Mouse (Mus musculus) heart, embryonic 11.5 days (tissue): ENCODE results near the gene Naglu. TPM values are rescaled to one million over a fixed set of nuclear protein-coding genes. Genes with fewer than 3 reads are reported as not detected.
"Not testable (repeated sequence)": the region's sequence is repeated elsewhere in the genome, so short reads cannot be mapped to it uniquely, and the experiment has no call there.

Experiments used
- ATAC-seq: fragments of 200-750 bp; cut with Nextera tagmentation; replicated peaks from 2 replicates; pipeline ENCODE4 v1.8.0; 2017; ENCODE audit warnings: moderate library complexity; ENCODE audit not compliant: insufficient number of reproducible peaks, low FRiP score, low TSS enrichment
- H3K27ac ChIP-seq: fragments of 300-500 bp; sonication (generic); 2 replicates; pipeline ENCODE4 v1.5.1; 2014; ENCODE audit warnings: mild to moderate bottlenecking, low read depth, low read length
- H3K27me3 ChIP-seq: fragments of 300-500 bp; sonication (generic); 2 replicates; pipeline ENCODE4 v1.6.1; 2014; ENCODE audit warnings: mild to moderate bottlenecking, low read length, mixed read lengths; ENCODE audit not compliant: control insufficient read depth, insufficient read depth
- H3K36me3 ChIP-seq: fragments of 300-500 bp; sonication (generic); 2 replicates; pipeline ENCODE4 v1.6.1; 2014; ENCODE audit warnings: mild to moderate bottlenecking, low read length, moderate library complexity, mixed read lengths; ENCODE audit not compliant: control insufficient read depth, insufficient read depth
- H3K4me1 ChIP-seq: fragments of 300-500 bp; sonication (generic); 2 replicates; pipeline ENCODE4 v1.6.1; 2014; ENCODE audit warnings: low read length; ENCODE audit not compliant: control insufficient read depth, insufficient read depth
- H3K4me2 ChIP-seq: fragments of 300-500 bp; sonication (generic); 2 replicates; pipeline ENCODE4 v1.6.1; 2014; ENCODE audit warnings: mild to moderate bottlenecking, moderate library complexity
- H3K4me3 ChIP-seq: fragments of 300-500 bp; sonication (generic); 2 replicates; pipeline ENCODE4 v1.5.1; 2014; ENCODE audit warnings: low read depth, low read length
- H3K9ac ChIP-seq: fragments of 300-500 bp; sonication (generic); 2 replicates; pipeline ENCODE4 v1.6.1; 2014; ENCODE audit warnings: mild to moderate bottlenecking, low read depth, low read length, moderate library complexity
- H3K9me3 ChIP-seq: fragments of 300-500 bp; sonication (generic); replicated peaks from 2 replicates; pipeline ENCODE4 v1.6.1; 2016; ENCODE audit warnings: low read length; ENCODE audit not compliant: control insufficient read depth
- WGBS: fragments of 180-500 bp; shearing (Covaris S2); extraction: QIAGEN DNeasy Blood & Tissue Kit; methylation state at CpG from one replicate; pipeline ENCODE4 v1.1.7; 2014; ENCODE audit not compliant: insufficient replicate concordance; 5-methylcytosine and 5-hydroxymethylcytosine counted together
- polyA plus RNA-seq: library from polyadenylated mRNA; unstranded; fragments of >200 nt; fragmentation: Nextera tagmentation; extraction: Ambion mirVana; gene quantifications from 2 replicates; pipeline ENCODE4 v1.2.1, GENCODE M21; 2014

The Naglu gene
- polyA plus RNA-seq, 1 experiment from 2014 or later, result 9.6 TPM

DNA sequence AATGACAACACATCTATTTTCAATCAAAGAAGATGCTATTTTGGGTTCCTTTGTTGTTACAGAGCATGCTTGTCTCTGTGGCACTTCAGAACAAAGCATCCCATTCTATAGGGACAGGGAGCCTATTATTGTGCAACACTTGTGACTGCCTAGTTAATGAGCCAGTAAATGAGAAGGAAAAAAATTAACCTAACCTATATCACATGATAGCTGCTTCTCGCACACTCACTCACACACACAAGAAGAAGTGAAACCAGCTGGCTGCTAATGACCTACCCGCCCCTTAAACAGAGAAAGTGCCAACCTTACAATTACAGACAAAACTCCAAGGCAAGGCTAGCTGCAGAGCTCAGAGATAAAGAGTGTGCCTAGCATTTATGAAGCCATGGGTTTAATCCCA is 45.8 kb downstream of the Naglu start:
- Histone ChIP-seq H3K27ac (no peak overlapping the region), H3K9ac (no peak overlapping the region), H3K9me3 (no peaks in the 10 kb centered on the region), H3K4me1 (peaks cover 11% of the 10 kb centered on the region), H3K4me3 (no peak overlapping the region), H3K36me3 (no peaks in the 10 kb centered on the region; the same call in 1 of the 2 replicates), H3K4me2 (no peak overlapping the region), H3K27me3 (no peaks in the 10 kb centered on the region)
- 79% methylated on average over 2 of the region's 2 CpGs for WGBS
- no peak for ATAC-seq

DNA sequence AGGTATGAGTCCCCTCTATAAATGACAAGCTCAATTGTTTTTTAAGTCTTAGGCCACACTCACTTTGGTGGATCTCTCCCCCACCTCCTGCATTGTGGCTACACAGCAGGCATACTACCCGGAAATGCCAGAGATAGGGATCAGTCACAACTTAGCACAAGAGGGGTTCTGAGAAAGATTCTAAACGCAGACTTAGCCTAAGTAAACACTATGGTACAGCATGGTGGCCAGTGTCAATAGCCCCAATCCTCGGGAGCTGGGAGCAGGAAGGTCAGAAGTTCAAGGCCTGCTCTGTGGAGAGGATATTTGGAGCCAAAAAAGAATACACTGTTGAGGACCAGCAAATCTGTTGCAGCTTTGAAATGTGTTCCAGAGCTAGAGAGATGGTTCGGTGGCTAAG is 48.3 kb downstream of the Naglu start:
- Histone ChIP-seq H3K27me3 (no peaks in the 10 kb centered on the region), H3K4me3 (peak overlapping the region; percentile 97; the same call in 1 of the 2 replicates), H3K9ac (peak overlapping the region; percentile 96), H3K9me3 (no peaks in the 10 kb centered on the region), H3K4me2 (peak overlapping the region; percentile 91), H3K36me3 (no peaks in the 10 kb centered on the region; the same call in 1 of the 2 replicates), H3K4me1 (peaks cover 19% of the 10 kb centered on the region), H3K27ac (no peak overlapping the region)
- 39% methylated on average over 4 of the region's 4 CpGs for WGBS
- no peak for ATAC-seq

DNA sequence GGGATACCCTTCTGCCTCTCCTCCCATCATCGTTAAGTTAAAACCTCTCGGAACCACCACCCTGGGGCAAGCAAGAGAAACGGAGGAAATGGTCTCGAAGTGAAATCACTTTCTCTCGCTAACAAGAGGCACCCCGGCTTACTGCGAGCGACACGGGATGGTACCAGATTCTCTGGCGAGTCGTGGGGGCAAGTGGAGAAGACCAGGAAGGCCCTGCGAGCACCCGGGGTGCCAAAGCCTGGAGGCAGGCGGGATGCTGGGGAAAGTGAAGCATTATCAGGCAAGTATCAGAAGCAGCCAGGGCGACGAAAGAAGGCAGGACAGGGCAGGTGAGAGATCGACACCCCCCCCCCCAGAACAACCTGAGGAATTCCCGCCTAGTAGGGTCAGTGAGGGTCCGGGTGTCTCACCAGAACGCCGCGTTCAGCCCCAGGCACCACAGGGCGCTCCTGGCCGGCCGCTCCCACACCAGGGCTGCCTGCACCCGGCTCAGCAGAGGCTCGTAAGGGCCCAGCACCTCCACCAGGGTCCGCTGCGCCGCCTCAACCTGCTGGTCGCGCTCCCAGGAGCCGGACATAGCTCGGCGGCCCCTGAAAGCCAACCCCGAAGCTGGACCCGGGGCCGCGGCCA is 49.4 kb downstream of the Naglu start:
- H3K36me3 ChIP-seq, result no peaks in the 10 kb centered on the region
- peak overlapping the region; percentile 91 for H3K4me2 ChIP-seq
- H3K4me3 ChIP-seq, result peak overlapping the region; percentile 97
- H3K4me1 ChIP-seq, result peaks cover 19% of the 10 kb centered on the region
- no peaks in the 10 kb centered on the region for H3K27me3 ChIP-seq
- peak overlapping the region; percentile 96 for H3K9ac ChIP-seq
- no peaks in the 10 kb centered on the region for H3K9me3 ChIP-seq
- peak; percentile 61 for ATAC-seq
- under 1% methylated on average over 35 of the region's 39 CpGs for whole genome bisulfite sequencing
- peak overlapping the region; percentile 87 for H3K27ac ChIP-seq

DNA sequence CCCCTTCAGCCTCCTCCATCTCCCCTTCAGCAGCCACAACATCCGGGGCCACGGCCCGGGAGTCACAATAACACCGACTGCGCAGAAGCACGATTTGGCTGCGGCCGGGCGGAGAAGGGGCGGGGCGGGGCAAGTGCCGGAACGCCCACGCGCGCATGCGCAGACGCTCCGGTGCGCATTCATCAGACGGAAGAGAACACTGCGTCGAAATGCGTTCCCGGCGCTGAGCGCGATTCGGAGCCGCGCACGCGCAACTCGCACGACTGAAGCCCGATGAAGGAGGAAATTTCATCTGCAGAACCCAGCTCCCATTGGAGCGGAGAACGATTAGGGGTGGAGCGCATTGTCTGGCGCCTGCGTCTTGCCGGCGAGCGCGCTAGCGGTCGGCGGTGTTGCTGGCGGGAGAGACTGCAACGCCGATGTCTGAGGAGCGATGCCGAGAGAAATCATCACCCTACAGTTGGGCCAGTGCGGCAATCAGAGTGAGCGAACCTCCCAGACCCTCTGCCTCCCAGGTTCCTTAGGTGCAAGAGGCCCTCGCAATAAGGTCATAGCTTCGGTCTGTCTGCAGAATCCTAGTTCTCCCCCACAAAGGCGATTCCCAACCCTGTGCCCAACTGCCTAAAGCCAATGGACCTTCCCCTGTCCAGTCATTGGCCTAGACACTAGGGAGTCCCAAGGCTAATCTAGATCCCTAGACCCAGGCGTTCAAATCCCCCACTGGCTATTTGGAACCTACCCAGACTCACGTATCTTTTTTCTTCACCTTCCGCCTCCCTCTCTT is 50.1 kb downstream of the Naglu start, which contains the start of the genes Retreg3 and Tubg1:
Gene Retreg3 (minus strand): TSS at position 133 of the 784 bp plus-strand sequence.
Gene Tubg1 (plus strand): TSS at position 178 of the 784 bp plus-strand sequence.
- H3K4me1 ChIP-seq, result peaks cover 19% of the 10 kb centered on the region
- no peaks in the 10 kb centered on the region for H3K36me3 ChIP-seq
- peak within 1 kb of the TSS; percentile 96 for H3K9ac ChIP-seq
- H3K27ac ChIP-seq, result peak within 1 kb of the TSS; percentile 91
- WGBS, result under 1% methylated on average over 61 of the region's 61 CpGs
- peak within 1 kb of the TSS; percentile 91 for H3K4me2 ChIP-seq
- ATAC-seq, result peak; percentile 91
- H3K4me3 ChIP-seq, result peak within 1 kb of the TSS; percentile 97
- no peaks in the 10 kb centered on the region for H3K27me3 ChIP-seq
- H3K9me3 ChIP-seq, result no peaks in the 10 kb centered on the region

DNA sequence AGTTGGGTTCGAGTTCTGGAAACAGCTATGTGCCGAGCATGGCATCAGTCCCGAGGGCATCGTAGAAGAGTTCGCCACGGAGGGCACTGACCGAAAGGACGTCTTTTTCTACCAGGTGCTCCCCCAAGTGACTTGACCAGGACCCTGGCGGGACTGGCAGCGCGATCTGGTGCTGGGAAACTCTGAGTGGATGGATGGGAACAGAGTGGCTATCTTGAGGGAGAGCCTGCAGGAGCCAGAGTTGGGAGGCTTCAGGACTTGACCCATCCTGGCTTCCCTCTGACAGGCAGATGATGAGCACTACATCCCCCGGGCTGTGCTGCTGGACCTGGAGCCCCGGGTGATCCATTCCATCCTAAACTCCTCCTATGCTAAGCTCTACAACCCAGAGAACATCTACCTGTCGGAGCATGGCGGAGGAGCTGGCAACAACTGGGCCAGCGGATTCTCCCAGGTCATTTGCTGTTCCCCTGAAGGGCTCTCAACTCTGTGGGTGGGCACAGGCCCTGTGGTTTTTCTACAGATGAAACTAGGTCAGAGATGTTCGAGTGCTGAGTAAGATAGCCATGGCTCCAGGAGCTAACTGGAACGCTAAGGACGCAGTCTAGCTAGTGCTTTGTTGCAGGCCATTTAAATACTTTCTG is 50.9 kb downstream of the Naglu start:
- peak overlapping the region; percentile 97 for H3K4me3 ChIP-seq
- peak overlapping the region; percentile 91 for H3K4me2 ChIP-seq
- peak overlapping the region; percentile 91 for H3K27ac ChIP-seq
- WGBS, result 24% methylated on average over 19 of the region's 19 CpGs
- peaks cover 19% of the 10 kb centered on the region for H3K4me1 ChIP-seq
- no peaks in the 10 kb centered on the region for H3K27me3 ChIP-seq
- ATAC-seq, result no peak
- no peaks in the 10 kb centered on the region for H3K9me3 ChIP-seq
- peaks cover under 1% of the 10 kb centered on the region; the same call in 1 of the 2 replicates for H3K36me3 ChIP-seq
- peak overlapping the region; percentile 96 for H3K9ac ChIP-seq

DNA sequence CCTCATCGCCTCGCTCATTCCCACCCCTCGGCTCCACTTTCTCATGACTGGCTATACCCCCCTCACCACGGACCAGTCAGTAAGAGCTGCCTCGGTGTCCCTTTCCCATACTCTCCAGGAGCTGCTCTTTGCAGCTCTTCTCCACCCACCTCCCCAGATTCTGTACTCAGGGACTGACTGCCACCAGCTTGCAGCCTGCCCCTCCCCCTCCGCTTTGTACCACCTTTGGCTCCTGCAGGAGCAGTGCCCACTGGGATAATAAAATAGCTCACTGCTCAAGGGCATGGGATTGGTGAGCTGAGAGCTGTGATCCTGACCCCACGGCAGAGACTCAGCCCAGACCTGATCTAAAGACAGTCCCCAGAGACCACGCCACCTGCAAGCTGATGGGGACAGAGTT is 54.7 kb downstream of the Naglu start:
- not testable (repeated sequence) for H3K4me3 ChIP-seq, H3K9me3 ChIP-seq, H3K27me3 ChIP-seq, H3K9ac ChIP-seq, ATAC-seq, H3K27ac ChIP-seq, H3K4me2 ChIP-seq
- 98% methylated on average over 8 of the region's 8 CpGs for WGBS
- Histone ChIP-seq H3K4me1 (peaks cover 10% of the 10 kb centered on the region), H3K36me3 (peaks cover 15% of the 10 kb centered on the region)

DNA sequence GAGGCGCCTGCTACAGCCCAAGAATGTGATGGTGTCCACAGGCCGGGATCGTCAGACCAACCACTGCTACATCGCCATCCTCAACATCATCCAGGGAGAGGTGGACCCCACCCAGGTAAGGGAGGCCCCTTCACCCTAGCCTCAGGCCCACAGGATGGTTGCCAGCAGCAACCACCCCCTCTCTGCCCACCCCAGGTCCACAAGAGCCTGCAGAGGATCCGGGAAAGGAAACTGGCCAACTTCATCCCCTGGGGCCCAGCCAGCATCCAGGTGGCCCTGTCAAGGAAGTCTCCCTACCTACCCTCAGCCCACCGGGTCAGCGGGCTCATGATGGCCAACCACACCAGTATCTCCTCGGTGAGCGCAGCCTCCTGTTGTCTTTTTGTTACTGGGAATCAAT is 55.2 kb downstream of the Naglu start:
- peaks cover 15% of the 10 kb centered on the region for H3K36me3 ChIP-seq
- not testable (repeated sequence) for ATAC-seq

DNA sequence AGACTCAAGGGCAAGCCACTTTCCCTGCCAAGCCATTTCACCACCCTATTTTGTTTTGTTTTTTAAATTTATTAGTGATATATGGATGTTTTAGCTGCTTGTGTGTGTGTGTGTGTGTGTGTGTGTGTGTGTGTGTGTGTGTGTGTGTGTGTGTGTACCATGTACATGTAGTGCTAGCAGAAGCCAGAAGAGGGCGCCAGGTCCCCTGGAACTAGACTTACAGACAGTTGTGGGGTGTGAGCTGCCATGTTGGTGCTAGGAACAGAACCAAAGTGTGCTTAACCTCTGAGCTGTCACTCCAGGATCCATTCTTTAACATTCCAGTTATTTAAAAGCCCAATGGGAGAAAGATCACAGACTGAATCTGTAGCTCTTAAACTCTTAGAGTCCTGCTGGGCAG is 57.3 kb downstream of the Naglu start:
- Histone ChIP-seq H3K4me2 (no peak overlapping the region), H3K4me1 (peaks cover 7% of the 10 kb centered on the region; the same call in 1 of the 2 replicates), H3K36me3 (peaks cover 15% of the 10 kb centered on the region), H3K27me3 (no peaks in the 10 kb centered on the region), H3K9me3 (no peaks in the 10 kb centered on the region), H3K27ac (no peak overlapping the region), H3K4me3 (no peak overlapping the region), H3K9ac (no peak overlapping the region)
- 79% methylated on average over 1 of the region's 1 CpGs for WGBS
- no peak for ATAC-seq

More for the DNA sequence above, 55.2 kb downstream of the Naglu start:
- H3K9ac ChIP-seq, H3K27me3 ChIP-seq, H3K4me3 ChIP-seq, H3K4me2 ChIP-seq, H3K9me3 ChIP-seq, H3K27ac ChIP-seq: not testable (repeated sequence)
- H3K4me1 ChIP-seq, result peaks cover 11% of the 10 kb centered on the region
- WGBS, result 95% methylated on average over 6 of the region's 9 CpGs
